Mouse (Mus musculus): Measurements from ENCODE around the gene Tcn2. TPM values are rescaled to one million over a fixed set of nuclear protein-coding genes. Genes with fewer than 3 reads are reported as not detected.
A peak's percentile ranks its signal among the peaks of the same experiment; 100 is the strongest.
"Not testable (repeated sequence)": the region's sequence is repeated elsewhere in the genome, so short reads cannot be mapped to it uniquely, and the experiment has no call there.

The Tcn2 gene
- polyA plus RNA-seq, 1 experiment from 2014 or later, result 28.6 TPM

GRCm38 (mm10) chr11:3912100-3912874, 19.7 kb downstream of the Tcn2 start:
- Histone ChIP-seq H3K4me1 (replicated peaks) (peaks cover 19% of the 10 kb centered on the region), H3K4me2 (peak overlapping the region; percentile 77), H3K36me3 (replicated peaks) (no peaks in the 10 kb centered on the region), H3K27me3 (peaks cover 61% of the 10 kb centered on the region), H3K27ac (replicated peaks) (no peak overlapping the region), H3K4me3 (replicated peaks) (peak overlapping the region; percentile 55; the same call in 1 of the 2 replicates), H3K9ac (no peak overlapping the region), H3K9me3 (replicated peaks) (no peaks in the 10 kb centered on the region)
- ATAC-seq (ENCODE audit: insufficient read depth), result no peak
- 39% methylated on average over 19 of the region's 19 CpGs for WGBS (ENCODE audit: insufficient replicate concordance)

GRCm38 (mm10) chr11:3911440-3911839, 20.5 kb downstream of the Tcn2 start:
- not testable (repeated sequence) for H3K36me3 ChIP-seq (replicated peaks); H3K4me3 ChIP-seq (replicated peaks); H3K4me2 ChIP-seq; H3K9me3 ChIP-seq (replicated peaks); ATAC-seq (ENCODE audit: insufficient read depth); H3K9ac ChIP-seq; H3K27ac ChIP-seq (replicated peaks)
- 63% methylated on average over 6 of the region's 6 CpGs for WGBS (ENCODE audit: insufficient replicate concordance)
- Histone ChIP-seq H3K27me3 (peaks cover 61% of the 10 kb centered on the region), H3K4me1 (replicated peaks) (peaks cover 19% of the 10 kb centered on the region)

- no peak for ATAC-seq (ENCODE audit: insufficient read depth)
- Histone ChIP-seq H3K9ac (no peak overlapping the region), H3K4me1 (replicated peaks) (peaks cover 19% of the 10 kb centered on the region), H3K27me3 (peaks cover 56% of the 10 kb centered on the region), H3K36me3 (replicated peaks) (no peaks in the 10 kb centered on the region), H3K4me2 (no peak overlapping the region), H3K27ac (replicated peaks) (no peak overlapping the region), H3K9me3 (replicated peaks) (no peaks in the 10 kb centered on the region), H3K4me3 (replicated peaks) (no peak overlapping the region)
- WGBS (ENCODE audit: insufficient replicate concordance), result 38% methylated on average over 5 of the region's 5 CpGs
Observed at GRCm38 (mm10) chr11:3910513-3911310, 21.2 kb downstream of the Tcn2 start.

GRCm38 (mm10) chr11:3909236-3909635, 22.7 kb downstream of the Tcn2 start:
- Histone ChIP-seq H3K27ac (replicated peaks) (no peak overlapping the region), H3K36me3 (replicated peaks) (no peaks in the 10 kb centered on the region), H3K4me3 (replicated peaks) (no peak overlapping the region), H3K27me3 (peaks cover 41% of the 10 kb centered on the region), H3K4me1 (replicated peaks) (peaks cover 17% of the 10 kb centered on the region), H3K4me2 (no peak overlapping the region), H3K9ac (no peak overlapping the region), H3K9me3 (replicated peaks) (no peaks in the 10 kb centered on the region)
- WGBS (ENCODE audit: insufficient replicate concordance), result 58% methylated on average over 4 of the region's 4 CpGs
- no peak for ATAC-seq (ENCODE audit: insufficient read depth)

GRCm38 (mm10) chr11:3905446-3905845, 26.5 kb downstream of the Tcn2 start:
- H3K36me3 ChIP-seq (replicated peaks), result no peaks in the 10 kb centered on the region
- WGBS (ENCODE audit: insufficient replicate concordance), result 35% methylated on average over 1 of the region's 1 CpGs
- H3K27me3 ChIP-seq, result peaks cover 3% of the 10 kb centered on the region; the same call in 1 of the 2 replicates
- H3K4me2 ChIP-seq, result no peak overlapping the region
- no peaks in the 10 kb centered on the region for H3K9me3 ChIP-seq (replicated peaks)
- no peak overlapping the region for H3K9ac ChIP-seq
- H3K4me3 ChIP-seq (replicated peaks), result no peak overlapping the region
- H3K27ac ChIP-seq (replicated peaks), result no peak overlapping the region
- H3K4me1 ChIP-seq (replicated peaks), result no peaks in the 10 kb centered on the region
- no peak for ATAC-seq (ENCODE audit: insufficient read depth)

GRCm38 (mm10) chr11:3904673-3905072, 27.3 kb downstream of the Tcn2 start:
- Histone ChIP-seq H3K36me3 (replicated peaks) (no peaks in the 10 kb centered on the region), H3K4me2 (no peak overlapping the region), H3K9me3 (replicated peaks) (no peaks in the 10 kb centered on the region), H3K4me3 (replicated peaks) (no peak overlapping the region), H3K27me3 (no peaks in the 10 kb centered on the region), H3K9ac (no peak overlapping the region), H3K27ac (replicated peaks) (no peak overlapping the region), H3K4me1 (replicated peaks) (no peaks in the 10 kb centered on the region)
- whole genome bisulfite sequencing (ENCODE audit: insufficient replicate concordance), result 53% methylated on average over 6 of the region's 6 CpGs
- ATAC-seq (ENCODE audit: insufficient read depth), result no peak

- 62% methylated on average over 5 of the region's 5 CpGs for WGBS (ENCODE audit: insufficient replicate concordance)
- no peak overlapping the region for H3K4me3 ChIP-seq (replicated peaks)
- no peak overlapping the region for H3K9ac ChIP-seq
- no peak overlapping the region for H3K4me2 ChIP-seq
- no peak for ATAC-seq (ENCODE audit: insufficient read depth)
- no peak overlapping the region for H3K27ac ChIP-seq (replicated peaks)
- H3K27me3 ChIP-seq, result no peaks in the 10 kb centered on the region
- H3K9me3 ChIP-seq (replicated peaks), result no peaks in the 10 kb centered on the region
- no peaks in the 10 kb centered on the region for H3K4me1 ChIP-seq (replicated peaks)
- no peaks in the 10 kb centered on the region for H3K36me3 ChIP-seq (replicated peaks)
Observed at GRCm38 (mm10) chr11:3903046-3903445, 28.9 kb downstream of the Tcn2 start.

- Histone ChIP-seq H3K4me1 (replicated peaks) (no peaks in the 10 kb centered on the region), H3K4me3 (replicated peaks) (no peak overlapping the region), H3K27me3 (no peaks in the 10 kb centered on the region), H3K9ac (no peak overlapping the region), H3K9me3 (replicated peaks) (no peaks in the 10 kb centered on the region), H3K4me2 (no peak overlapping the region), H3K36me3 (replicated peaks) (no peaks in the 10 kb centered on the region), H3K27ac (replicated peaks) (no peak overlapping the region)
- WGBS (ENCODE audit: insufficient replicate concordance), result 75% methylated on average over 3 of the region's 3 CpGs
- no peak for ATAC-seq (ENCODE audit: insufficient read depth)
Observed at GRCm38 (mm10) chr11:3902516-3902915, 29.4 kb downstream of the Tcn2 start.

GRCm38 (mm10) chr11:3900296-3900695, 31.7 kb downstream of the Tcn2 start:
- H3K27me3 ChIP-seq, result no peaks in the 10 kb centered on the region
- no peak for ATAC-seq (ENCODE audit: insufficient read depth)
- H3K9me3 ChIP-seq (replicated peaks), result no peaks in the 10 kb centered on the region
- H3K4me2 ChIP-seq, result no peak overlapping the region
- no peak overlapping the region for H3K9ac ChIP-seq
- WGBS (ENCODE audit: insufficient replicate concordance), result 48% methylated on average over 6 of the region's 6 CpGs
- peaks cover 3% of the 10 kb centered on the region for H3K4me1 ChIP-seq (replicated peaks)
- no peak overlapping the region for H3K27ac ChIP-seq (replicated peaks)
- H3K4me3 ChIP-seq (replicated peaks), result no peak overlapping the region
- H3K36me3 ChIP-seq (replicated peaks), result no peaks in the 10 kb centered on the region

- Histone ChIP-seq H3K36me3 (replicated peaks) (no peaks in the 10 kb centered on the region), H3K4me3 (replicated peaks) (no peak overlapping the region), H3K9ac (no peak overlapping the region), H3K27ac (replicated peaks) (no peak overlapping the region), H3K9me3 (replicated peaks) (no peaks in the 10 kb centered on the region), H3K27me3 (no peaks in the 10 kb centered on the region), H3K4me1 (replicated peaks) (peaks cover 13% of the 10 kb centered on the region), H3K4me2 (no peak overlapping the region)
- ATAC-seq (ENCODE audit: insufficient read depth), result no peak
- 76% methylated on average over 1 of the region's 1 CpGs for WGBS (ENCODE audit: insufficient replicate concordance)
Observed at GRCm38 (mm10) chr11:3895933-3896332, 36.0 kb downstream of the Tcn2 start.

GRCm38 (mm10) chr11:3895458-3895857, 36.5 kb downstream of the Tcn2 start:
- WGBS (ENCODE audit: insufficient replicate concordance), result 9% methylated on average over 10 of the region's 10 CpGs
- Histone ChIP-seq H3K9ac (0 out of 2 replicates have a peak overlapping the region, but pooled peaks have one; percentile 21), H3K9me3 (replicated peaks) (no peaks in the 10 kb centered on the region), H3K36me3 (replicated peaks) (no peaks in the 10 kb centered on the region), H3K4me1 (replicated peaks) (peaks cover 13% of the 10 kb centered on the region), H3K4me2 (peak overlapping the region; percentile 73), H3K4me3 (replicated peaks) (peak overlapping the region; percentile 50), H3K27ac (replicated peaks) (no peak overlapping the region), H3K27me3 (no peaks in the 10 kb centered on the region)
- no peak for ATAC-seq (ENCODE audit: insufficient read depth)
